In genomic region chr13:53902831-53903230, GRCm38 (mm10) we compare ENCODE assay signal across 18 mouse cellular contexts.
"Had no signal": no experiment of that assay in that cellular context is flagged by ENCODE, and none has a peak within 500 bp of the region (broad histone marks: within the 10 kb centered on the region; RNA-seq: fewer than 3 reads in every experiment).

No protein-coding gene starts in this region.

- H3K4me1 ChIP-seq: liver, embryonic 15.5 days; lung, embryonic 15.5 days; megakaryocyte, embryonic 14.5 days; midbrain, embryonic 15.5 days; stomach, embryonic 15.5 days had no signal

- H3K4me2 ChIP-seq: liver, embryonic 15.5 days; lung, embryonic 15.5 days; midbrain, embryonic 12.5 days; midbrain, embryonic 15.5 days; neural tube, embryonic 12.5 days; stomach, embryonic 15.5 days had no signal

- H3K36me3 ChIP-seq: liver, embryonic 15.5 days; lung, embryonic 15.5 days; midbrain, embryonic 12.5 days; midbrain, embryonic 15.5 days; neural tube, embryonic 12.5 days; stomach, embryonic 15.5 days had no signal

- H3K4me3 ChIP-seq: liver, embryonic 15.5 days; lung, embryonic 15.5 days; megakaryocyte, embryonic 14.5 days; midbrain, embryonic 12.5 days; midbrain, embryonic 15.5 days; neural tube, embryonic 12.5 days; stomach, embryonic 15.5 days had no signal

- ATAC-seq: liver, postnatal 0 days; lung, postnatal 0 days; midbrain, embryonic 15.5 days had no signal

- H3K27me3 ChIP-seq: liver, embryonic 15.5 days; lung, embryonic 15.5 days; megakaryocyte, embryonic 14.5 days; midbrain, embryonic 12.5 days; midbrain, embryonic 15.5 days; neural tube, embryonic 12.5 days; stomach, embryonic 15.5 days had no signal

- H3K27ac ChIP-seq: liver, embryonic 15.5 days; lung, embryonic 15.5 days; macrophage; midbrain, embryonic 12.5 days; midbrain, embryonic 15.5 days; neural tube, embryonic 12.5 days; stomach, embryonic 15.5 days; stomach, postnatal 0 days had no signal

- H3K9ac ChIP-seq: liver, embryonic 15.5 days; liver, postnatal 0 days; lung, embryonic 15.5 days; midbrain, embryonic 12.5 days; midbrain, embryonic 15.5 days; neural tube, embryonic 12.5 days; stomach, embryonic 15.5 days had no signal

- H3K9me3 ChIP-seq: liver, embryonic 15.5 days; lung, embryonic 15.5 days; midbrain, embryonic 12.5 days; midbrain, embryonic 15.5 days; neural tube, embryonic 12.5 days; stomach, embryonic 15.5 days had no signal

- DNase-seq: liver, postnatal 0 days; lung, adult 2 months; lung, postnatal 14 days; lung, postnatal 36 days; right cerebral cortex, postnatal 14 days; thymus, adult 2 months; thymus, postnatal 25 days; thymus, postnatal 4 days had no signal
